Mouse (Mus musculus): ENCODE results near the gene Olfr15. TPM values are rescaled to one million over a fixed set of nuclear protein-coding genes. Genes with fewer than 3 reads are reported as not detected.
A peak's percentile ranks its signal among the peaks of the same experiment; 100 is the strongest.

The Olfr15 gene
- polyA plus RNA-seq, 1 experiment from 2014 or later: not detected

- WGBS: 73% methylated on average over 2 of the region's 2 CpGs
- no peaks in the 10 kb centered on the region for H3K27me3 ChIP-seq (ENCODE audit: control insufficient read depth, insufficient read depth, low read length)
- no peaks in the 10 kb centered on the region for H3K36me3 ChIP-seq (ENCODE audit: control insufficient read depth, insufficient read depth, low read length)
- no peaks in the 10 kb centered on the region; a peak in 1 of 4 replicates for H3K4me1 ChIP-seq (ENCODE audit: control insufficient read depth in 2 of 2, insufficient read depth in 2 of 2, low read length in 2 of 2)
- H3K4me3 ChIP-seq (ENCODE audit: control insufficient read depth in 1 of 2, insufficient read depth in 1 of 2, low read depth in 1 of 2, low read length in 2 of 2): no peak overlapping the region
- H3K4me2 ChIP-seq (ENCODE audit: low read length): no peak overlapping the region
- ATAC-seq (ENCODE audit: insufficient number of reproducible peaks, insufficient read depth, low FRiP score, low read depth): no peak
- no peak overlapping the region for H3K9ac ChIP-seq (ENCODE audit: low read length)
- H3K9me3 ChIP-seq (ENCODE audit: control insufficient read depth, low read length): no peaks in the 10 kb centered on the region
- no peak overlapping the region for H3K27ac ChIP-seq (replicated peaks in 1 of 2; ENCODE audit: control insufficient read depth in 1 of 2, insufficient read depth in 1 of 2, low read depth in 2 of 2, low read length in 2 of 2)
These were observed 4.8 kb downstream of the Olfr15 start for GRCm38 (mm10) chr16:3835461-3835860.

GRCm38 (mm10) chr16:3839157-3839885, 8.6 kb downstream of the Olfr15 start:
- H3K27ac ChIP-seq (replicated peaks in 1 of 2; ENCODE audit: control insufficient read depth in 1 of 2, insufficient read depth in 1 of 2, low read depth in 2 of 2, low read length in 2 of 2): no peak overlapping the region
- no peaks in the 10 kb centered on the region for H3K36me3 ChIP-seq (ENCODE audit: control insufficient read depth, insufficient read depth, low read length)
- no peak overlapping the region for H3K4me2 ChIP-seq (ENCODE audit: low read length)
- H3K9me3 ChIP-seq (ENCODE audit: control insufficient read depth, low read length): no peaks in the 10 kb centered on the region
- 44% methylated on average over 17 of the region's 17 CpGs for WGBS
- ATAC-seq (ENCODE audit: insufficient number of reproducible peaks, insufficient read depth, low FRiP score, low read depth): no peak
- H3K4me1 ChIP-seq (ENCODE audit: control insufficient read depth in 2 of 2, insufficient read depth in 2 of 2, low read length in 2 of 2): no peaks in the 10 kb centered on the region
- H3K27me3 ChIP-seq (ENCODE audit: control insufficient read depth, insufficient read depth, low read length): no peaks in the 10 kb centered on the region
- no peak overlapping the region for H3K4me3 ChIP-seq (ENCODE audit: control insufficient read depth in 1 of 2, insufficient read depth in 1 of 2, low read depth in 1 of 2, low read length in 2 of 2)
- no peak overlapping the region for H3K9ac ChIP-seq (ENCODE audit: low read length)

GRCm38 (mm10) chr16:3842989-3843388, 12.3 kb downstream of the Olfr15 start:
- Histone ChIP-seq H3K27me3 (ENCODE audit: control insufficient read depth, insufficient read depth, low read length) (no peaks in the 10 kb centered on the region), H3K9me3 (ENCODE audit: control insufficient read depth, low read length) (no peaks in the 10 kb centered on the region), H3K4me1 (ENCODE audit: control insufficient read depth in 2 of 2, insufficient read depth in 2 of 2, low read length in 2 of 2) (peaks cover 6% of the 10 kb centered on the region in 2 experiments; a peak in 3 of 4 replicates), H3K36me3 (ENCODE audit: control insufficient read depth, insufficient read depth, low read length) (no peaks in the 10 kb centered on the region), H3K27ac (replicated peaks in 1 of 2; ENCODE audit: control insufficient read depth in 1 of 2, insufficient read depth in 1 of 2, low read depth in 2 of 2, low read length in 2 of 2) (no peak overlapping the region), H3K4me3 (ENCODE audit: control insufficient read depth in 1 of 2, insufficient read depth in 1 of 2, low read depth in 1 of 2, low read length in 2 of 2) (no peak overlapping the region), H3K4me2 (ENCODE audit: low read length) (no peak overlapping the region), H3K9ac (ENCODE audit: low read length) (no peak overlapping the region)
- 29% methylated on average over 4 of the region's 4 CpGs for WGBS
- ATAC-seq (ENCODE audit: insufficient number of reproducible peaks, insufficient read depth, low FRiP score, low read depth): no peak

DNA sequence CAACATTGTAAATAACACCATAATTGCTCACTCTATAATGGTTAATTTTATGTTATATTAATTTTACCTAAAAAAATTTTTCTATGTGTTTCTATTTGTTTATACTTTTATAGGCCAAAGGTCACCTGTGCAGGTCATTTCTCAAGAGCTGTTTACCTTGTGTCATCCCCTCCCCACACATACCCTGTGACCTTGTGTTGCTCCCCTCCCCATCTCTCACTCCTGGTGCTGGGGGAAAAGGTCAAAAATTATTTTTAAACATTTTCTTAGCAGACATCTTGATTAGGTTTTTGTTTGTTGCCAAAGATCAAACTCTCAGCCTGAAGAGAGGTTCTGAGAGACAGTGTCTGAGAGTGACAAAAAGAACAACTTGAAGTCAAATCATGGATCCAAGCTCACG, 13.1 kb downstream of the Olfr15 start:
- peaks cover 6 to 7% of the 10 kb centered on the region in 2 experiments; a peak in 3 of 4 replicates for H3K4me1 ChIP-seq (ENCODE audit: control insufficient read depth in 2 of 2, insufficient read depth in 2 of 2, low read length in 2 of 2)
- WGBS: 73% methylated on average over 1 of the region's 1 CpGs
- no peak overlapping the region for H3K9ac ChIP-seq (ENCODE audit: low read length)
- H3K9me3 ChIP-seq (ENCODE audit: control insufficient read depth, low read length): no peaks in the 10 kb centered on the region
- no peaks in the 10 kb centered on the region for H3K27me3 ChIP-seq (ENCODE audit: control insufficient read depth, insufficient read depth, low read length)
- no peaks in the 10 kb centered on the region for H3K36me3 ChIP-seq (ENCODE audit: control insufficient read depth, insufficient read depth, low read length)
- H3K27ac ChIP-seq (replicated peaks in 1 of 2; ENCODE audit: control insufficient read depth in 1 of 2, insufficient read depth in 1 of 2, low read depth in 2 of 2, low read length in 2 of 2): no peak overlapping the region
- ATAC-seq (ENCODE audit: insufficient number of reproducible peaks, insufficient read depth, low FRiP score, low read depth): no peak
- no peak overlapping the region for H3K4me2 ChIP-seq (ENCODE audit: low read length)
- no peak overlapping the region for H3K4me3 ChIP-seq (ENCODE audit: control insufficient read depth in 1 of 2, insufficient read depth in 1 of 2, low read depth in 1 of 2, low read length in 2 of 2)

GRCm38 (mm10) chr16:3846711-3847518, 16.2 kb downstream of the Olfr15 start, which contains the start of gene Zfp174:
TSS of gene Zfp174 (plus strand) at chr16:3847268.
- peak within 1 kb of the TSS; percentile 74 to 84 for H3K4me3 ChIP-seq (ENCODE audit: control insufficient read depth in 1 of 2, insufficient read depth in 1 of 2, low read depth in 1 of 2, low read length in 2 of 2)
- peak; percentile 98 for ATAC-seq (ENCODE audit: insufficient number of reproducible peaks, insufficient read depth, low FRiP score, low read depth)
- no peaks in the 10 kb centered on the region for H3K36me3 ChIP-seq (ENCODE audit: control insufficient read depth, insufficient read depth, low read length)
- peak within 1 kb of the TSS; percentile 83 for H3K4me2 ChIP-seq (ENCODE audit: low read length)
- H3K9ac ChIP-seq (ENCODE audit: low read length): peak within 1 kb of the TSS; percentile 84
- WGBS: 2% methylated on average over 38 of the region's 38 CpGs
- H3K9me3 ChIP-seq (ENCODE audit: control insufficient read depth, low read length): no peaks in the 10 kb centered on the region
- H3K27me3 ChIP-seq (ENCODE audit: control insufficient read depth, insufficient read depth, low read length): no peaks in the 10 kb centered on the region
- no peak within 1 kb of the TSS for H3K27ac ChIP-seq (replicated peaks in 1 of 2; ENCODE audit: control insufficient read depth in 1 of 2, insufficient read depth in 1 of 2, low read depth in 2 of 2, low read length in 2 of 2)
- H3K4me1 ChIP-seq (ENCODE audit: control insufficient read depth in 2 of 2, insufficient read depth in 2 of 2, low read length in 2 of 2): peaks cover 6 to 7% of the 10 kb centered on the region in 2 experiments; a peak in 3 of 4 replicates

- H3K27me3 ChIP-seq (ENCODE audit: control insufficient read depth, insufficient read depth, low read length): no peaks in the 10 kb centered on the region
- ATAC-seq (ENCODE audit: insufficient number of reproducible peaks, insufficient read depth, low FRiP score, low read depth): no peak
- H3K4me3 ChIP-seq (ENCODE audit: control insufficient read depth in 1 of 2, insufficient read depth in 1 of 2, low read depth in 1 of 2, low read length in 2 of 2): peak overlapping the region in 1 of 2 experiments; percentile 74; a peak in 3 of 4 replicates
- H3K4me2 ChIP-seq (ENCODE audit: low read length): peak overlapping the region; percentile 83
- no peak overlapping the region for H3K27ac ChIP-seq (replicated peaks in 1 of 2; ENCODE audit: control insufficient read depth in 1 of 2, insufficient read depth in 1 of 2, low read depth in 2 of 2, low read length in 2 of 2)
- H3K9me3 ChIP-seq (ENCODE audit: control insufficient read depth, low read length): no peaks in the 10 kb centered on the region
- peak overlapping the region; percentile 84; the same call in 1 of the 2 replicates for H3K9ac ChIP-seq (ENCODE audit: low read length)
- peaks cover 6 to 7% of the 10 kb centered on the region in 2 experiments; a peak in 3 of 4 replicates for H3K4me1 ChIP-seq (ENCODE audit: control insufficient read depth in 2 of 2, insufficient read depth in 2 of 2, low read length in 2 of 2)
- 38% methylated on average over 4 of the region's 4 CpGs for WGBS
- no peaks in the 10 kb centered on the region for H3K36me3 ChIP-seq (ENCODE audit: control insufficient read depth, insufficient read depth, low read length)
These were observed 17.2 kb downstream of the Olfr15 start for GRCm38 (mm10) chr16:3847871-3848270.

- no peak overlapping the region for H3K4me2 ChIP-seq (ENCODE audit: low read length)
- H3K36me3 ChIP-seq (ENCODE audit: control insufficient read depth, insufficient read depth, low read length): no peaks in the 10 kb centered on the region
- H3K4me1 ChIP-seq (ENCODE audit: control insufficient read depth in 2 of 2, insufficient read depth in 2 of 2, low read length in 2 of 2): peaks cover 6 to 7% of the 10 kb centered on the region in 2 experiments; a peak in 3 of 4 replicates
- no peak overlapping the region for H3K27ac ChIP-seq (replicated peaks in 1 of 2; ENCODE audit: control insufficient read depth in 1 of 2, insufficient read depth in 1 of 2, low read depth in 2 of 2, low read length in 2 of 2)
- no peak overlapping the region for H3K9ac ChIP-seq (ENCODE audit: low read length)
- no peak for ATAC-seq (ENCODE audit: insufficient number of reproducible peaks, insufficient read depth, low FRiP score, low read depth)
- no peaks in the 10 kb centered on the region for H3K27me3 ChIP-seq (ENCODE audit: control insufficient read depth, insufficient read depth, low read length)
- 65% methylated on average over 3 of the region's 3 CpGs for WGBS
- H3K4me3 ChIP-seq (ENCODE audit: control insufficient read depth in 1 of 2, insufficient read depth in 1 of 2, low read depth in 1 of 2, low read length in 2 of 2): no peak overlapping the region
- no peaks in the 10 kb centered on the region for H3K9me3 ChIP-seq (ENCODE audit: control insufficient read depth, low read length)
These were observed 17.7 kb downstream of the Olfr15 start for GRCm38 (mm10) chr16:3848416-3848815.

Measured in heart, embryonic 14.5 days (tissue).